Mouse (Mus musculus): Measurements from ENCODE around the gene Dkkl1.

GRCm38 (mm10) chr7:45168656-45169055 is 43.3 kb downstream of the Dkkl1 start:
- TF ChIP-seq CTCF (IDR thresholded peaks at IDR 0.05; ENCODE audit: control insufficient read depth, insufficient read depth, insufficient replicate concordance, low read depth, low read length) (no peak), POLR2A (IDR thresholded peaks at IDR 0.05; ENCODE audit: control insufficient read depth, low read depth, low read length) (no peak)
